Mouse (Mus musculus) thymus, adult 2 months (tissue): ENCODE measurements at regions not wholly inside any gene's neighbourhood (a gene's known extent, or its start where the extent isn't known, plus 50 kb on each side); places are given as distances from the start of the nearest gene placed in this dataset.

ENCODE experiments used
- DNase-seq: peaks from one replicate; pipeline ENCODE4 v3.0.0; 2021
- H3K27ac ChIP-seq: fragments of 200-500 bp; 2 replicates; pipeline ENCODE4 v1.5.1; 2012; ENCODE audit warnings: low read length, control low read depth; ENCODE audit not compliant: control insufficient read depth, insufficient read depth
- H3K27me3 ChIP-seq: fragments of 200-500 bp; 2 replicates; pipeline ENCODE4 v1.6.1; 2012; ENCODE audit warnings: mild to moderate bottlenecking, low read length, moderate library complexity, mixed read lengths; ENCODE audit not compliant: control insufficient read depth, insufficient read depth
- H3K36me3 ChIP-seq: fragments of 200-500 bp; 2 replicates; pipeline ENCODE4 v1.6.1; 2012; ENCODE audit warnings: mild to moderate bottlenecking, low read length, moderate library complexity; ENCODE audit not compliant: control insufficient read depth, insufficient read depth
- H3K4me1 ChIP-seq: fragments of 200-500 bp; replicated peaks from 2 replicates; pipeline ENCODE4 v1.6.1; 2012; ENCODE audit warnings: low read length; ENCODE audit not compliant: control insufficient read depth, insufficient read depth
- H3K4me3 ChIP-seq: fragments of 200-500 bp; 2 replicates; pipeline ENCODE4 v1.5.1; 2012; ENCODE audit warnings: mild to moderate bottlenecking, low read length, control low read depth, moderate library complexity; ENCODE audit not compliant: control insufficient read depth, insufficient read depth
- CTCF ChIP-seq: fragments of 200-500 bp; IDR thresholded peaks from 2 replicates; pipeline ENCODE4 v1.5.1; 2012; ENCODE audit warnings: mild to moderate bottlenecking, control low read depth, low read length, moderate library complexity, borderline replicate concordance; ENCODE audit not compliant: control insufficient read depth, poor library complexity, insufficient read depth; ENCODE audit errors: extremely low read depth
- POLR2A ChIP-seq: fragments of 200-500 bp; IDR thresholded peaks from 2 replicates; pipeline ENCODE4 v1.6.1; 2012; ENCODE audit warnings: mild to moderate bottlenecking, low read length, control low read depth, moderate library complexity; ENCODE audit not compliant: control insufficient read depth, poor library complexity, insufficient read depth; ENCODE audit errors: extremely low read depth
- whole genome bisulfite sequencing: fragments of 180-500 bp; shearing (Covaris S2); methylation state at CpG from one replicate; pipeline ENCODE4 v1.1.7; 2018; 5-methylcytosine and 5-hydroxymethylcytosine counted together

DNA sequence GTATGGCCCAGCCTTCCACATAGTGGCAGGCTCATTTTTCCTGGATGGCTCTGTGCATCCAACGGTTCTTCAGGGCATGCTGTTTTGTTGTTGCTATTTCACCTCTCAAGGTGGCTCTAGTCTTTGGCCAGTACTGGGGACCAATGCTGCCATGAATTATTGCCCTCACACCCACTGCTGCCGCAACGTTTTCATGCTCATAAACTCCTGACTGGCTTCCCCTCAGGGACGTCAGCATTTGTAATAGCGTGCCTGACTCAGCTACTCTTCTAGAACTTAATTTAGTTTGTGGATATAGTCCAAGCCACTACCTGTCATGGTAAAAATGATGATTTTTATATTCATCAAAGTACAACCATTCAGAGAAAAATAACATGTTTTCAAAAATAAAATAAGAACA, 2242.0 kb downstream of the 4930444P10Rik start:
- WGBS = 80% methylated on average over 5 of the region's 5 CpGs
- no peak overlapping the region for H3K27ac ChIP-seq
- no peak for DNase-seq
- H3K27me3 ChIP-seq = no peaks in the 10 kb centered on the region
- no peaks in the 10 kb centered on the region for H3K4me1 ChIP-seq
- H3K4me3 ChIP-seq = no peak overlapping the region
- no peaks in the 10 kb centered on the region for H3K36me3 ChIP-seq
- no peak for TF ChIP-seq CTCF

DNA sequence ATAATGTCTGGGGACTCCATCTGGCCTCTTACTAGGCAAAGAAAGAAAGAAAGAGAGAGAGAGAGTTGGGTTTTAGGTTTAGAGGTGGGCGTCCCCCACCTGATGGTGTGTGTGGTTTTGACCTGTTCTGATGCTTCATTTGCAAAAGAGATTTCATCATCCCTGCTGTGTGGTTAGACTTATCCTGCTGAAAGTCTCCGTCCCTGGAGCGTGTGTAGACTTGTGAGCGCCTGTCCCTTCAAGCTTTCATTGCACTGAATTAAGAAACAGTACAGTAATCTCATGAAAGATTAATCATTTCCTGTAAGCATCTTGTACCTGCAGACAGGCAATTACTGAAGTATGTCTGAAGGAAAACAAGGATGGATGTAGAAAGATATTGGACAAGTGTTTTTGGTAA, 2244.1 kb downstream of the 4930444P10Rik start:
- H3K4me1 ChIP-seq = no peaks in the 10 kb centered on the region

DNA sequence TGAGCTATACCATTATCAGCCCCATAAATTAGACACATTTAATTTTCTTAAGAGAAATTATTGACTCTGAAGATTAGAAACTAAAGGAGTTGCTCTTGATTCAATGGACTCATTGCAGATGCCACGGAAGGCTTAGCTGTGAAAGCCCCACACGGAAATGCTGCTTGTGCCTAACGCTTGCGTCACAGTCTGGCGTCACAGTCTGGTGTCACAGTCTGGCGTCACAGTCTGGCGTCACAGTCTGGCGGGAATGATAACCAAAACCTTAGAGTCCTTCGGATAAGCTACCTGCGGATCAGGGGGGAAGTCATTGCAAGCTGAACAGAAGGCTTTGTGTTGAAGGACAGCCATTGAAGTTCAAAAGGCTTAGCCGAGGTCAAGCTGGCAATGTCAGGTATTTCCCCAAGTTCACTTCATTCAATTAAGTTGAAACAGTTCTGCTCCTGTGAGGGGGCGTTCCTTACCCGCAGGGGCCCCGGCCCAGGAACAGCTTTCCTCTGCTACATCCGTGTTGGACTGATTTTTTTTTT, 2246.7 kb downstream of the 4930444P10Rik start:
- Histone ChIP-seq H3K27ac (no peak overlapping the region), H3K4me1 (no peaks in the 10 kb centered on the region), H3K27me3 (no peaks in the 10 kb centered on the region), H3K4me3 (no peak overlapping the region), H3K36me3 (no peaks in the 10 kb centered on the region)
- DNase-seq = no peak
- WGBS = 88% methylated on average over 15 of the region's 15 CpGs
- TF ChIP-seq POLR2A (no peak), CTCF (no peak)

More for the DNA sequence above, 2244.1 kb downstream of the 4930444P10Rik start:
- no peaks in the 10 kb centered on the region for H3K36me3 ChIP-seq
- no peak for DNase-seq
- H3K27ac ChIP-seq = no peak overlapping the region
- no peak overlapping the region for H3K4me3 ChIP-seq
- TF ChIP-seq CTCF = no peak
- no peak for TF ChIP-seq POLR2A
- H3K27me3 ChIP-seq = no peaks in the 10 kb centered on the region
- 79% methylated on average over 4 of the region's 4 CpGs for WGBS

DNA sequence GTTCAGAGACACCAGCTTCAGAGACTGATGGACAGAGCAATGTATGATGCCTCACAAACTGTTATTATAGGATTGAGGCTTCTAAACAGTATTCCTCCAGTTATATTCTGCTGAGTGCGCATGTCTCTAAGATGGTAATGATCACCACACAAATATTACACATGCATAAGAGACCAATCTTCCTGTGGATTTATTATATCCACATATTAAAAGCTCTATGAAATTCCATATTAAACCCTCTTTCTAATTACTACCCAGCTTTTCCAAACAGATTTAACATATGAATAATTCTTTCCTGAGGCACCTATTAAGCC, 2252.9 kb downstream of the 4930444P10Rik start:
- Histone ChIP-seq H3K36me3 (no peaks in the 10 kb centered on the region), H3K27me3 (no peaks in the 10 kb centered on the region), H3K27ac (no peak overlapping the region), H3K4me3 (no peak overlapping the region), H3K4me1 (no peaks in the 10 kb centered on the region)
- DNase-seq = no peak
- TF ChIP-seq CTCF (no peak), POLR2A (no peak)
- WGBS = 98% methylated on average over 1 of the region's 1 CpGs

DNA sequence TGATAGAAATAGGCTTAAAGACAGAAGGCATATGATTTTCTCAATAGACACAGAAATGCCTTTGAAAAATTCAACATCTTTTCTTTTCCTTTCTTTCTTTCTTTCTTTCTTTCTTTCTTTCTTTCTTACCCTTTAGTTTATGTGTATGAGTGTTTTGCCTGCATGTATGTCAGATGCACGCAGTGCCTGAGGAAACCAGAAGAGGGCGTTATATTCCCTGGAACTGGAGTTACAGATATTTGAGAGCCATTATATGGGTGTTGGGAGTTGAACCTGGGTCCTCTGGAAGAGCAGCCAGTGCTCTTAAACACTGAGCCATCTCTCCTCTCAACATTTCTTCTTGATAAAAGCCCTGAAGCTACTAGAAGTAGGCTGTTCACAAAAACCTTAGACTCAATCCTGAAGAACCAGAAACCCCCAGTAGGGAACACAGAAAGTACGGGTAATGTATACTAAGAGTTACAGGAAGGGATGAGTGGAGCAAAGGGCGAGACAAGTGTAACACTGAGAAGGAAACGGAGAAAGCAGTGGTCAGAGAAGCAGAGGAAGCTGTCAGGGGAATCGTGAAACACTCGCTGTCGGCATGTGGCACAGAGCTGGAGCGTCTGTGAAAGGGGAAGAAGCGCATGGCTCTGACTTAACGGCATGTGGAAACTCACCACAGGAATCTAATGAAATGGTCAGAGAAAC, 2253.4 kb downstream of the 4930444P10Rik start:
- no peak for DNase-seq
- H3K36me3 ChIP-seq = no peaks in the 10 kb centered on the region
- H3K27ac ChIP-seq = no peak overlapping the region
- no peaks in the 10 kb centered on the region for H3K27me3 ChIP-seq
- no peak for TF ChIP-seq POLR2A
- no peak for TF ChIP-seq CTCF
- no peak overlapping the region for H3K4me3 ChIP-seq
- WGBS = 26% methylated on average over 11 of the region's 11 CpGs
- no peaks in the 10 kb centered on the region; the same call in 1 of the 2 replicates for H3K4me1 ChIP-seq

DNA sequence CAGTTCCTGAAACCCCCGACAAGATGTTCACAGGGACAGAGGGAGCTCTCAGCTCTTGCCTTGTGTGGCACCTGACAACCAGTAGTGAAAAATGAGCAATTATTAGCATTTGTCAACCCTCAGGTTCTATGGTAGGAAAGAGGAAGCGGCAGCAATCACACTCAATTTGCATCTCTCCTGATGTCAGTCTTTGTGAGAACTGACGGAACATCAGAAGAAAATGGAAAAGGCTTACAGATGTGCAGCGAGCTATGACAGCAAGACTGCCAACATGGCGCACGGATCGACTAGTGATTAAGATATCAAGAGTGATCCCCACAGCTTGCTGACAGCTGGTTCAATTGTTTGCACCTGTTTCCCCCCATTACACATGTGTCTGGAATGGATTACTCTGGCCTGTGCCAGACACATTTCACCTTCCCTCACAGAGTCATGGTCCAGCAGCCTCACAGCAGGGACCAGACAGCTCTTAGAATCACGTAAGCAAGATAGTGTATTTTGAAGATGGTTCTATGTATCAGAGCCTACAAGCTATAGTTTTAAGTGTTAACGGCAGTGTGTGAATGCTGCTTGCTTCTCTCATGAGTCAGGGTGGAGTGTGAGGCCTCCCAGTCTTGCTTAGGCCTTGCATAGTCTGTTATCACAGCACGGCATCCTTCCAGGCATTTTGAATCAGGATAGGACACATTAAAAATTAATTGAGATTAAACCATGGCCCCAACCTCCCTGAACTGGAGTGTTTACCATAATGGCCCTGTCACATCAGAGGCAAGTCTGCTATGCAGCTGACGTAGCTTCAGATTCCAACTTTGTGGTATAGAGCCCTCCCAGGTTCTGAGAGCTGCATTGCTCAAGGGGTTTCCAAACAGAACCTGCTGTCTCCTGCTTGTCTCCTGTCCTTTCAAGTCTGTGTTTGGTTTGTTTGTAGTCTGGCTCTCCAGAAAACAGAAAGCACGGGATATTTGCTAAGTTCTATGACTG, 2258.0 kb downstream of the 4930444P10Rik start:
- Histone ChIP-seq H3K4me3 (no peak overlapping the region), H3K27me3 (no peaks in the 10 kb centered on the region), H3K36me3 (no peaks in the 10 kb centered on the region), H3K27ac (no peak overlapping the region), H3K4me1 (no peaks in the 10 kb centered on the region; the same call in 1 of the 2 replicates)
- no peak for TF ChIP-seq POLR2A
- no peak for TF ChIP-seq CTCF
- 93% methylated on average over 12 of the region's 12 CpGs for whole genome bisulfite sequencing
- no peak for DNase-seq

DNA sequence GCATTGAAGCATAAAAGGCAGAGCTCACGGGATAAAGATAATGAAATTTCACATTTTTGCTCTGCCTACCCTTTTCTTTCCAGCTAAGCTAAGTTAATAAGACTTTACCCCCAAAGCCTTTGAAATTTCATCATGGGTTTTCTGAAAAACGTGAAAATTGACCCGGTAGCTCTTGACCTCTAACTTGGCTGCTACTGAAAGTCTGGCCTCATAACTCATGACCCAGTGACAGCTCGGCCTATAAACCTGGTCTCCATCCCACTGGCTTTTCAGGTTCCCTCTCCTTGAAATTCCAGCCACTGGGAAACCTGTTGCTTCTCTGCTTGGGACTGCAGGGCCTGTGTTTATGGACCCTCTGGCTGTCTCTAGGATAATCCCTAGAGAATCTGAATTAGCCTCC, 2285.3 kb downstream of the 4930444P10Rik start:
- no peak for DNase-seq
- H3K27me3 ChIP-seq = no peaks in the 10 kb centered on the region
- no peak overlapping the region for H3K4me3 ChIP-seq
- 92% methylated on average over 4 of the region's 4 CpGs for WGBS
- H3K36me3 ChIP-seq = no peaks in the 10 kb centered on the region
- no peak for TF ChIP-seq POLR2A
- no peak for TF ChIP-seq CTCF
- no peaks in the 10 kb centered on the region for H3K4me1 ChIP-seq
- H3K27ac ChIP-seq = no peak overlapping the region
